Mouse (Mus musculus) lung, postnatal 0 days (tissue): ENCODE results near the gene Zfp831.

Experiments
- CTCF ChIP-seq: IDR thresholded peaks from 2 replicates; pipeline ENCODE4 v1.5.1; 2016; ENCODE audit warnings: antibody characterized with exemption, mild to moderate bottlenecking
- EP300 ChIP-seq: IDR thresholded peaks from 2 replicates; pipeline ENCODE4 v1.6.1; 2016; ENCODE audit warnings: antibody characterized with exemption, mild to moderate bottlenecking, control low read depth

- TF ChIP-seq CTCF (peak; percentile 52), EP300 (no peak)
Measured at GRCm38 (mm10) chr2:174658229-174658844, 15.0 kb downstream of the Zfp831 start.
